Mouse (Mus musculus) G1E-ER4 (cell line): ENCODE measurements around the gene Ubr1. TPM values are rescaled to one million over a fixed set of nuclear protein-coding genes. Genes with fewer than 3 reads are reported as not detected.

Experiments
- GATA1 ChIP-seq: IDR thresholded peaks from one replicate; pipeline ENCODE4 v1.8.0; 2012; ENCODE audit warnings: low read length, inconsistent platforms
- polyA plus RNA-seq: library from polyadenylated mRNA; stranded (reverse); fragments of >175 nt; gene quantifications from 2 replicates; pipeline ENCODE4 v1.2.3, GENCODE M21; 2012

The Ubr1 gene
- 27.1 and 34.7 TPM in 2 replicates for polyA plus RNA-seq

- TF ChIP-seq GATA1: no peak
Measured at GRCm38 (mm10) chr2:120970559-120971080, at the start of gene Ubr1. Gene Ubr1 (minus strand): TSS chr2:120970715.

- TF ChIP-seq GATA1: no peak
Measured at GRCm38 (mm10) chr2:121017151-121017550, 46.6 kb upstream of the Ubr1 start.

GRCm38 (mm10) chr2:121016226-121016625 is 45.7 kb upstream of the Ubr1 start:
- TF ChIP-seq GATA1: no peak

GRCm38 (mm10) chr2:121015507-121015906 is 45.0 kb upstream of the Ubr1 start:
- no peak for TF ChIP-seq GATA1

GRCm38 (mm10) chr2:121012676-121013075 is 42.2 kb upstream of the Ubr1 start:
- TF ChIP-seq GATA1: no peak

GRCm38 (mm10) chr2:121009071-121009677 is 38.7 kb upstream of the Ubr1 start:
- no peak for TF ChIP-seq GATA1

- TF ChIP-seq GATA1: no peak
Measured at GRCm38 (mm10) chr2:121008664-121009007, 38.1 kb upstream of the Ubr1 start.

GRCm38 (mm10) chr2:121007925-121008663 is 37.6 kb upstream of the Ubr1 start, which contains the start of gene Ccndbp1:
Gene Ccndbp1 (plus strand): TSS chr2:121008403.
- TF ChIP-seq GATA1: no peak

GRCm38 (mm10) chr2:121006986-121007385 is 36.5 kb upstream of the Ubr1 start:
- TF ChIP-seq GATA1: no peak

GRCm38 (mm10) chr2:121004018-121004811 is 33.7 kb upstream of the Ubr1 start:
- TF ChIP-seq GATA1: no peak

GRCm38 (mm10) chr2:121003586-121003985 is 33.1 kb upstream of the Ubr1 start:
- no peak for TF ChIP-seq GATA1

- TF ChIP-seq GATA1: no peak
Measured at GRCm38 (mm10) chr2:120998863-120999262, 28.3 kb upstream of the Ubr1 start.

GRCm38 (mm10) chr2:120991196-120991595 is 20.7 kb upstream of the Ubr1 start:
- TF ChIP-seq GATA1: no peak

GRCm38 (mm10) chr2:120985241-120985640 is 14.7 kb upstream of the Ubr1 start:
- no peak for TF ChIP-seq GATA1

GRCm38 (mm10) chr2:120983611-120984010 is 13.1 kb upstream of the Ubr1 start:
- TF ChIP-seq GATA1: no peak

- TF ChIP-seq GATA1: no peak
Measured at GRCm38 (mm10) chr2:120980861-120981260, 10.3 kb upstream of the Ubr1 start.
